Mouse (Mus musculus) erythroblast, embryonic 14.5 days (primary cell): ENCODE measurements around the gene Gcc1.

ENCODE experiments used
- GATA1 ChIP-seq: IDR thresholded peaks from 2 replicates; pipeline ENCODE4 v1.6.1; 2012; ENCODE audit warnings: low read length, inconsistent platforms, mixed read lengths
- TAL1 ChIP-seq: IDR thresholded peaks from 3 replicates; pipeline ENCODE4 v1.6.1; 2012; ENCODE audit warnings: low read length, inconsistent platforms, mixed read lengths

DNA sequence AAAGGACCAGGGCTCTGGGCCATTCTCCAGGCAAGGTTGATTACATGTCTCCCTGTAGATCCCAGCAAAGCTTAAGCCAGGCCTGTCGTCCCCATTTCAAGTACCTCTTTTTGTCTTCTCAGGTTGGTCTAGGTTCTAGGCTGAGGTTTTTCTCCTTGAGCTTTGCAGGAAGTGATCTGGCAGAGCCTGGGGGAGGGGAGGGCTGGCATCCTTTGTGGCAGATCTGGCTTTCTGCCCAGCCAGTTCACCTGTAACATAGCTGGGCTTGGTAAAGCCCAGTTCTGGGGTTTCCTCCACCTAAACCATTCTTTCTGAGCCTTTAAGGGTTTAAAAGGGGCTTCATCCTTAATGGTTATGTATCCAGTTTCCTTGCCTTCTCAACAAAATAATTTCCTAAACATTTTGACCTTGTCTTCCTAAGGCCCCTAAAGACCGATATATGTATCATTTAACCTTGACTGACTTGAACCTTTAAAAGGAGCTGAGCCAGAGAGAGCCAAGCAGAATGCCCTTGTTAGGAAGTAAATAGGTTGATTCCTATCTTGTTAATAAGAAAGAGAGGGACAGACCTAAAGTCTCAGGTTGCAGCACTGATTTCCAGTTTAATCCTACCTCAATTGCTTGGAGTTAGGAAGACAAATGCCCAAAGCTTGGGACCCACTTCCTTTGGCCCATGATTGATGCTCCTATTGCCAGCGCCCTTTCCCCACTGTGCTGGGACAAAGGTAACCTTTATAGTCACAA lies 922 bp downstream of the Gcc1 start, which contains the start of gene Fscn3:
- TF ChIP-seq GATA1 (no peak), TAL1 (no peak)
